Mouse (Mus musculus): ENCODE results near the gene Gsap. TPM values are rescaled to one million over a fixed set of nuclear protein-coding genes. Genes with fewer than 3 reads are reported as not detected.

The Gsap gene
- total RNA-seq, 2 experiments from 2014 or later: 4.2 to 4.5 TPM

Other genes with a start within 250 kb of the Gsap start
- 10 to 100 TPM; 13.6 to 15.2 TPM for gene Rsbn1l, start 229.9 kb upstream of the Gsap start, total RNA-seq (2021)
- 10 to 100 TPM; 31.3 to 33.2 TPM for gene Ptpn12, start 130.3 kb upstream of the Gsap start, total RNA-seq (2021)
- gene Fgl2, start 186.4 kb downstream of the Gsap start, total RNA-seq (2021): 10 to 100 TPM; 30.7 to 34.7 TPM
- 1 to 10 TPM; 2.1 to 3.4 TPM for gene Ccdc146, start 238.4 kb downstream of the Gsap start, total RNA-seq (2021)
- 10 to 100 TPM; 18.9 to 19.0 TPM for gene Fam185a, start 238.7 kb downstream of the Gsap start, total RNA-seq (2021)